Mouse (Mus musculus): ENCODE data around the gene Tead1.

DNA sequence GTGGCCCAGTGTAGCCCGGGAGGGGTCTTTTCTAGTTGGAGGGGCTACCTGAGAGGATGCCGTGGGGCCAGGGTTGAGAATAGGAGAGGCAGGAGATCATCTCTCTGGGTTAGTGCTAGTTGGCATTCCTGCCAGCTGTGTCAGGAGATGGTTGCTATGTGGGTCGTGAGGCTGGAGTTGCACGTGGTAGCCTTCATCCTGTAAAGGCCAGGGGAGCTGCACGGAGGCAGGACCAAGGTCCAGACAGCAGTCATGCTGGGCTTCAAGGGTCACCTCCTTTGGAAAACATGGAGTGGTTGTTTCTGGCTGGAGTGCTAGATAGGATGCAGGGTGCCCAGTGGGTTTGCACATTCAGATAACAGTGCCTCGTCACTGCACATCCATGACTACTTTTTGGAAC is 35.7 kb downstream of the Tead1 start:
- TF ChIP-seq CTCF (IDR thresholded peaks at IDR 0.05; ENCODE audit: insufficient read depth, low read depth, low read length): no peak
- no peak for TF ChIP-seq POLR2A (IDR thresholded peaks at IDR 0.05; ENCODE audit: insufficient read depth, low read depth, low read length)
